Mouse (Mus musculus) 3T3-L1 (cell line): ENCODE measurements around the gene Dab2.

Experiments
- DNase-seq: peaks from one replicate; pipeline ENCODE4 v3.0.0-alpha.2; 2015; ENCODE audit warnings: low read depth, low spot score

The Dab2 gene

DNA sequence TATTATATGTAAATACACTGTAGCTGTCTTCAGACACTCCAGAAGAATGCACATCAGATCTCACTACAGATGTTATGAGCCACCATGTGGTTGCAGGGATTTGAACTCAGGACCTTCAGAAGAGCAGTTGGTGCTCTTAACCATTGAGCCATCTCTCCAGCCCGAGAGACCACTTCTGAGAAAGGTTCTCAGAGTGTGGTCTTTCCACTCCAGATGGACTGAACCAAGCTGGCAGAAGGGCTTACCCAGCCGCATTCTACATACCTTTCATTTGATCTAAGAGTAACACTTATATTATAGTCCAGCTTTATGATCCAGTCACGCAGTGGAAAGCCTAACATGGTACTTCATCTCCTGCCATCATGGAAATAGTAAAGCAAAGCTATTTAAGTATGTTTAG is 92.3 kb downstream of the Dab2 start:
- no peak for DNase-seq

DNA sequence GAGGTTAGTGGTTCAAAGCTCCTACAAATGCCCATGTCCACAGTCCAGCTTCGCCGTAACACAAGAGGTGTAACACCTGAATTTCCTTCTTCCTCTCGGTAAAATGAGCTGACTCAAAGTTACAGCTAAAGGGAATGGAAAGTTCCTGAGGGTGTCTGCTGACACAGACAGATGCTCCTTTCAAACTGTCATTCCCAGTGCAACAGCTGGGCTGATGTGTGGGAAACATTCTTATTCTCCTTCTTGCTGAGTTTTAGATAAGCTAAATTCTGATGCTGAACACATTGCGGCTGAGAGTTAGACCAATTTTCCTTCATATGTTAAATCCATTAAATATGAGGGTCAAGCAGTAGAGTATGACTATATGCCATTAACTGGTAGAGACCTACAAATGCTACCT is 94.0 kb downstream of the Dab2 start:
- no peak for DNase-seq

GRCm38 (mm10) chr15:6398211-6398610 is 98.6 kb downstream of the Dab2 start:
- DNase-seq = no peak

DNA sequence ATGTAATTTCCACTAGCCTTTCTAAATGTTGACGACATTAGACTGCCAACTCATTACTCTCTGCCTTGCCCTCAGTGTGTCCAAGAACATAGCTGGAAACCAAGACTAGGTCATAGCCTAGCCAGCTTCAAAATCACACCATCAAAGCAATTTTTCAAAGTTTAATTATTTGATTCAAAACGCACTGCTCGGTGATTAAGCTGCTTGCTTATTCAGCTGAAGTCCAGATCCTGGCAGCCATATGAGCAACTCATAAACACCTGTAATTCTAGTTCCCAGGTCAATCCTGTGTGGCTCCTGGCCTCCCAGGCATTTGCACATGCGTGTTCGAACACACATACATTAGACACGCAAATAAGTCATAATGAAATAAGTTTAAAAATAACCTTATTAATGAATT is 99.3 kb downstream of the Dab2 start:
- DNase-seq = no peak

DNA sequence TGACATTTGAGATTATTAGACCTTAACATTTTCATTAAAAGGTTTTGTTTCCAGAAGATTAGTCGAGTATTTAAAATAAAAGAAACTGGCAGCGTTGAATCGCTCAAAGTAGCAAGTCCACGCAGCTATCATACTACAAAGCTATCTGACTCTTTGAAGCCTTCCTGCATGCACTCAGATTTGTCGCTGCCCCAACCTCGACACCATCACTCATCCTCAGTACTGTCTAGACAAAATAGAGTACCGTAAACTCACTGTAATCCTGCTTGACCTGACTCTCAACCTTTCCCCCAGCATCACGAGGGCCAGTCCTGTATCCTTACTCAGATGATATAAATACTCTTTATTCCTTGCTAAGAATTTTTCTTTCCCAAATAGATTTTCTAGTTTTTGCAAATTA is 100.5 kb downstream of the Dab2 start:
- DNase-seq = no peak

DNA sequence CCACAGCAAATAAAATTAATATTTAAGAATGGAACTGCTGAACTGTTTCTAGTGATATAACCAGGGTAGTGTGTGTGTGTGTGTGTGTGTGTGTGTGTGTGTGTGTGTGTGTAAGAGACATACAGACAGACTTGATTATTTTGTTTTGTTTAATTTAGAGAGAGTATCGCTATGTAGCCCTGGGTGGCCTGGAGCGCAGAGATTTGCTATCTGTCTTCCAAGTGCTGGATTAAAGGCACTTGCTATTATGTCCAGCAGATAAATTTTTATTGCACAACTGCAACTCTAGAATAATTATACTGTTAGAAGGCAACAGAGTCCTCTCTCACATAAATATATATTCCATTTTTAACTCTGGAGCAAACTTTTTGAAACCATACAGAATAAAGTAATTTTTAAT is 102.8 kb downstream of the Dab2 start:
- no peak for DNase-seq

DNA sequence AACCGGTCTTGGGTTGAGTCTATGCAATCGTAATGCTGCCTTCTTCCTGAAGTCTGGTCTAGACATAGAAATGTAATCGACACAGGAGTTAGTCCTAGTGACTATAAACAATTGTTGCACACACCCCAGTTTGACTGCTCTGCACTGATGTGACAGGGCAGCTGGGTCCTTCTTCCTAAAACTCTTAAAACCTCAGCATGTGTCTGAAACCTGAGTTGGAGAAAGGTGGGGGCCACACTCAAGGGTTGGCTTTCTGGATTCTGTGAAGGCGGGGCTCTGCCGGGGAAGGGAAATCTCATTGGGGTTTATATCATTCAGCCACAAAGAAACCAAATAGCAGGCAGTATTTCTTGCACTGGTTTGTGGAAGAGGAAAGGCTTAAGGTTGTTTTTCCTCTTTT is 104.6 kb downstream of the Dab2 start:
- DNase-seq = no peak

DNA sequence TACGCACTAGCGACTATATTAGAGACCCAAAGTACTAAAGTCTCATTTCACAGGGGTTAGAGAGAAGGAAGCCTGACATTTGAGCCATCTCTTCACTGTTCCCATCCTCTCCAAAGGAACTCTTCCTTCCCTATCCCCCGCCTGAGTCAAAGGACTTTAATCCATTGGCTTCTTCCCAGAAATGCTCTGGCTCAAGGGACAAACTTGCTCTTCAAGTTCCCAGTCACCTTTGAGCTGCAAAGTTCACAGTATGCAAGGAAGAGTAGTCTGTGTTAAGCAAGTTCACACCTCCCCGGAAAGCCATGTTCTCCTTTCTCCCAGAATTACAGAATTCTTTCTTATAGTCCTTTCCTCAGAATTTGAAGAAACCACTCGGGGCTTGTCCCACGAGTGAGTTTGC is 107.2 kb downstream of the Dab2 start:
- DNase-seq = no peak

DNA sequence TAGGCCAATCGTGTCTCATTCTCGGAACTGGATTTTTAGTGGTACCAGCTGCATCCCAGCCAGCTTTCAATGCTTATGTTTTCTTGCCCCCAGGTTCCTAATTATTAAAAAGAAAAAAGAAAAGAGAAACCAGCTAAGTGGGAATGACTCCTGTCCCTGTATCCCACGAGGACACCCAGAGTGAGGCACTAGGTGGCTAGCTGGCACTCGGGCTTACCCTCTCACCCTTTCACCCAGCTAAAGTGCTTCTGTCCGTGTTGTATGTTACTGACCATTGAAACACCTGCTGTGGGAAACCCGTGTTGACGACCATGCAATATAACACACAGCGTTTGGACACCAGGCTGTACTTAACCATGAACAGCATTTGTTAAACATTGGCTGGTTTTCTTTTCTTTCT is 109.4 kb downstream of the Dab2 start:
- no peak for DNase-seq

DNA sequence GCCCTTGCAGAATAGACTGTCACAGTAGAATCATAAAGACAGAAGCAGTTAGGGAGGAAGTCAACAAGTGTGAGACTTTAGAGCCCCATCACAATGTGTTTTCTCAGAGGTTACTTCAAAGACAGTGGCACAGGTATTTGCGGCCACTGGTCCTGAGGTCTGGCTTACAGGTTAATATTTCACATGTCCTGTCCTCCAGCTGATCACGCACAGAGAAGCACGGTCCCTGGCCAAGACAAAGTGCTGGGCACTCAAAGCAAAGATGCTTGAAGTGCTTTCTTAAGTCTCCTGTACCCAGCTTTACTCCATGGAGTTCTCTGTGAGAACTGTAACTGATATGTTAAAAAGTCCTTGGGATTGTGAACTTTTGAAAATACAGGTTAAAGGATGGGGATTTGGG is 110.6 kb downstream of the Dab2 start:
- no peak for DNase-seq

GRCm38 (mm10) chr15:6411334-6411733 is 111.7 kb downstream of the Dab2 start:
- DNase-seq = peak; percentile 92

DNA sequence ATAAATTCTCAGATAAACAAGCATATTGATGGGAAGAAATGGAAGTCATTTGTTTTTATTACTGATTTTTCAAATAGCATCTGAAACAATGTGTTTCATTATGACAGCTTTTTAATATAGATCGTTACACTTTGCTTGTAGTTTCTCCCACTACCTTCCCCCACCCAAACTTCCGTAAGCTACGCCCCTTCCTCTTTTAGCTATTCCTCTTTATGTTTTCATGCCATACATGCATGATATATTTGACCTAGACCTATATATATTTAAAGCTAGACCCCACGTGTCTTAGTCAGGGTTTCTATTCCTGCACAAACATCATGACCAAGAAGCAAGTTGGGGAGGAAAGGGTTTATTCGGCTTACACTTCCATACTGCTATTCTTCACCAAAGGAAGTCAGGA is 115.7 kb downstream of the Dab2 start:
- no peak for DNase-seq

- DNase-seq = no peak
Observed at GRCm38 (mm10) chr15:6431777-6432176, 132.2 kb downstream of the Dab2 start.

DNA sequence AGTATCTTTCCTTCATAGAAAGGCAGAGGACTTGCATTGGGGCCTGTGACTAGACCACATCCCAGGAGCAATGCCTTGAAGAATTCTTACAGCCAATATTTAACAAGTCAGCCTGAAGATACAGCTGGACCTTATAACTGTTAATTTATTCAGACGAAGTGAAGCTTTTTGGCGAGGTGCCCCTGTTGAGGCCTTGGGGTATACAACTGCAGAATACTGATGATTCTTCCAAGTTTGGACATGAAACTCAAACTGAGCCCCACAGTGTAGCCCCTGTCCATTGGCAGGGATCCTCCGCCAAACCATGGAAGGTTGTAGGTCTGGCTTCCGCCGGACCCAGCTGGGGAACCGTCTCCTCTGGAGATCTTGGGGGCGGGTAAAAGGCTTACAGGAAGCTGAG is 132.8 kb downstream of the Dab2 start:
- no peak for DNase-seq

DNA sequence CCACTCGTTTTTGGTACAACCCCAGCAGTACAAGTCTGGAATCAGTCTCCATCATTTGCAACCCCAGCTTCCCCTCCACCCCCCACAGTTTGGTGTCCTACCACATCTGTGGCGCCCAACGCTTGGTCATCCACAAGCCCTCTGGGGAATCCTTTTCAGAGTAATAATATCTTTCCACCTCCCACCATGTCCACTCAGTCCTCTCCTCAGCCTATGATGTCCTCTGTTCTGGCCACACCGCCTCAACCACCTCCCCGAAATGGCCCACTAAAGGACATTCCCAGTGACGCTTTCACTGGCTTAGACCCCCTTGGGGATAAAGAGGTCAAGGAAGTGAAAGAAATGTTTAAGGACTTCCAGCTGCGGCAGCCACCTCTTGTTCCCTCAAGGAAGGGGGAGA is 135.7 kb downstream of the Dab2 start:
- no peak for DNase-seq

GRCm38 (mm10) chr15:6435773-6436172 is 136.2 kb downstream of the Dab2 start:
- DNase-seq = peak; percentile 77

- DNase-seq = no peak
Observed at GRCm38 (mm10) chr15:6438685-6439084, 139.1 kb downstream of the Dab2 start.

- no peak for DNase-seq
Observed at GRCm38 (mm10) chr15:6444452-6444851, 144.9 kb downstream of the Dab2 start.

DNA sequence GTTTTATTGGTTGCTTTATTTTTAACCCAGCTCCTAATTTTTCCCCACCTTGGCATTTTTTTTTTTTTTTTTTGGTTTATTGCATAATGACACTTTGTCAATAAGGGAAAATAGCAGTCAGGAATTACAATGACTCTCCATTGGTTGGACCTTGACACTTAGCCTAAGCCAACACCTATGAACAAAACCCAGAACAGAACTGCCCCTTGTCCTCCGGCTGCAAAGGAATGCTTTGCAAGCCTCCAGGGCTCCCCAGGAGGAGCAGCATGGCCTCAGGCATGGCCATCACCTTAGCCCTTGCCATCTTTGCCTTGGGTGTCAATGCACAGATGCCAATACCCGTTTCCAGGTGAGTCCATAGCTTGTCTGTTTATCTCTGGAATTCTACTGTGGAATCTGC is 145.5 kb downstream of the Dab2 start, which contains the start of gene C9:
C9 (plus strand) TSS at position 193 of the 400 bp plus-strand sequence.
- no peak for DNase-seq

DNA sequence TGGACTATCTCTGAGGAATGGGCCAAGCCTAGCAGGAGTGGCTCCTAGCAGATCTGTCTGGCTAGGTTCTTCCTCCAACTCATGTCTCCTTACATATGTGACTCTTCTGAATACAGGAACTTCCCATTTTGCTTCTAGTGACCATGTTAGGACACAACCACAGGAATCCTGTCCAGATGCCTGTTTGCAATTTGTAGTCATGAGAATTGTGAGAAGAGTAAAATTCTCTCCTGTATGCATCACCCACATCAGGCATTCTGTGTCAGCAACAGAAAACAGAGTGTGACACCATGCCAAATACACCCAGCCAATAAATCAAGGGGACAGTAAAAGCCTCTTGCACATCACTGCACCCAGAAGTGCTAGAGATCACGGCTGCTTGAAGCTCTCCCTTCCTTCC is 146.6 kb downstream of the Dab2 start:
- DNase-seq = peak; percentile 68

- peak; percentile 26 for DNase-seq
Observed at GRCm38 (mm10) chr15:6448892-6449291, 149.3 kb downstream of the Dab2 start.

GRCm38 (mm10) chr15:6454461-6454860 is 154.9 kb downstream of the Dab2 start:
- DNase-seq = no peak

DNA sequence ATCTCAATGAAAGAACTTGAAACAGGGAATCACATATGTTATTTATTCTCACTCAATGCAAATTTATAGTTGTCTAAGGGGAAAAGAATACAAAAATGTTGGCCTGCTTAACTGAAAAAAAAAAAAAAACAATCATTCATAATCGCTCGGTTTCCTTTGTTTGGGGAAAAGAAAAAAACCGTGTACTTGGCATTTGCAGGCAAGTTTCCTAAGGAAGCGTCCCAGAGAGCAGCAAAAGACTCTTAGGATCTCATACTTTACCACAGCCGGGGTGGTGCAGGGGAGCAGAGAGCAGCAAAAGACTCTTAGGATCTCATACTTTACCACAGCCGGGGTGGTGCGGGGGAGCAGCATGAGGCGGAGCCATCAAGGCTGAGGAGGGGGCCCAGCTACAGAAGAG is 161.8 kb downstream of the Dab2 start:
- no peak for DNase-seq

- DNase-seq = no peak
Observed at GRCm38 (mm10) chr15:6463361-6463923, 163.9 kb downstream of the Dab2 start.
